Mouse (Mus musculus) layer of hippocampus, adult 9-11 months (tissue): ENCODE data around the gene Rnf5.

Source experiments
- DNase-seq: peaks from one replicate; pipeline ENCODE4 v3.0.0; 2022

The Rnf5 gene

GRCm38 (mm10) chr17:34604511-34605237, 1.2 kb upstream of the Rnf5 start:
- DNase-seq = no peak

- peak; percentile 99 for DNase-seq
Measured at GRCm38 (mm10) chr17:34604061-34604508, 595 bp upstream of the Rnf5 start, which contains the start of gene Agpat1. Gene Agpat1, plus strand, starts transcription at chr17:34604262.

DNA sequence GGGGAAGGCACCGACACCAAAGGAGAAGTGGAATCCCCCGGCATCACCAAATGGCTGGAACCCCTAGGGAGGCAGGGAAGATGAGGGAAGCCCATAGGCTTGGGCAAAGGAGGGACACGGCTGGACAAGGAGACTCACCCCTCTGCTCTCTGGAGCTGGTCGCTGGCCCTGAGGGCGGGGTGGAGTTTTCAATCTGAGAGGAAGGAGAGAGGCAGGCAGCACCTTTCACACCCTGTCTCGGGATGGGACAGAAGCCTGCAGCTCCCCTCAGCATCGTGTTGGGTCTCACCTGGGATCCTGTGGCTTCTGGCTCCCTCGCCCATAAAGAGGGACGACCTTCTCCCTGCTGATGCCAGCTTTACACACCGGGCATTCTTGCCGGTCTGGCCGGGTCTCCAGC, 1.7 kb downstream of the Rnf5 start:
- no peak for DNase-seq

DNA sequence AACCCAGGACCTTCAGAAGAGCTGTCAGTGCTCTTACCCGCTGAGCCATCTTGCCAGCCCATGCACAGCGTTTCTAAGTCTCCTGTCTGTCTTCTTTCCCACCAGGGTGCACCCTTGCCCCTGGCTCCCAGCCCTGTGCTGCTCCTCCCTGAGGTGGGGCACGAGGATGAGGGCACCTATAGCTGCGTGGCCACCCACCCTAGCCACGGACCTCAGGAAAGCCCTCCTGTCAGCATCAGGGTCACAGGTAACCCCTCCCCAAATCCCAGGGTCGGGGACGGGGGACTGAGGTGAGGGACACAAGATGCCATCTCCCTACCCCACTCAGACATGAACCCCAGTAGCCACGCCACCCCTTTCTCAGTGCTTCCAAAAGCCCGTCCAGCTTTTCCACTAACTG, 3.6 kb downstream of the Rnf5 start:
- DNase-seq = no peak

DNA sequence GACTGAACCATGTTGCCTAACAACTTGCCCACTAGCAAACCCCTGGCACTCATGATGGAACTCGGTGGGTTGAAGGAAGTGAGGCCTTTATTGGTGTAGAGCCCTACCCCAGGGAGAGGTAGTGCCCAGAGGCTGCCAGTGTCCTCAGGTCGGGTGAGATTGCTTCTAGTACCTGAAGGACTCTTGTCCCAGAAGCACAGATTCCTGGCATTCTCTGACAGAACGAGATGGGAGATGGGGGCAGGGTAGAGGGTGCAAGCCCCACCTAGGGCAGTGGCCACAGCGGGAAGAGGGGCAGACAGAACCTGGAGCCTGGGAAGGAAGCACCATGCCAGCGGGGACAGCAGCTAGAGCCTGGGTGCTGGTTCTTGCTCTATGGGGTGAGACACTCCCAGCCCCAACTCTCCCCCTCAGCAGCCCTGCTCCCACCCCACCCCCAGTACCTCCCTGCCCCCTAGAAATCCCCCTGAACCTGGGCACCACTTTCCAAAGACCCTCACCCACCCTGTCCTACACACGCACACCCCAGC, 5.9 kb downstream of the Rnf5 start, which contains the start of gene Ager:
Gene Ager (plus strand): TSS at position 297 of the 530 bp plus-strand sequence.
- DNase-seq = no peak

- no peak for DNase-seq
Measured at GRCm38 (mm10) chr17:34596098-34596497, 7.4 kb downstream of the Rnf5 start.

GRCm38 (mm10) chr17:34593752-34594525, 9.6 kb downstream of the Rnf5 start:
- DNase-seq = no peak

GRCm38 (mm10) chr17:34592581-34593549, 10.6 kb downstream of the Rnf5 start:
- DNase-seq = no peak

- peak; percentile 87 for DNase-seq
Measured at GRCm38 (mm10) chr17:34591994-34592375, 11.5 kb downstream of the Rnf5 start.

- DNase-seq = no peak
Measured at GRCm38 (mm10) chr17:34591029-34591993, 12.2 kb downstream of the Rnf5 start, which contains the start of gene Pbx2. Gene Pbx2, plus strand, starts transcription at chr17:34591266.

- DNase-seq = no peak
Measured at GRCm38 (mm10) chr17:34590154-34590987, 13.1 kb downstream of the Rnf5 start.

GRCm38 (mm10) chr17:34589681-34590101, 13.8 kb downstream of the Rnf5 start, which contains the start of gene Gpsm3:
Gene Gpsm3, plus strand, starts transcription at chr17:34589806.
- DNase-seq = no peak

- DNase-seq = no peak
Measured at GRCm38 (mm10) chr17:34589206-34589605, 14.3 kb downstream of the Rnf5 start.

DNA sequence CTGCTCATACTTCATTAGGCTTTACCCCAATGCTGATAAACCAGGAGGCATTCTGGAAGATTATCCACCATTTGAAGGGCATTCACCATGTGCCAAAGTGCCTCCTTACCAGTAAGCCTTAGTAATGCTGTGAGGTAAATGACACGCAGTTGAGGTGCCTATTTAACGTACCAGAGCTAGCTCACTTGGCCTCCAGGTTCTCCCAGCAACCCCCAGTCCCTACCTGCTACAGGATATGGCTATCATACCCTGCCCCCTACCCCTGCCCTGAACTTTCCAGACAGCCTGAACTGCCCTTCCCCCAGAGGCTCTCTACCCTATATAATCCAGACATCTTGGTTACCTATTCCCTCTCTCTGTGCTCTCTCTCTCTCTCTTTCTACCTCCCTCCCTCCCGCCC, 14.7 kb downstream of the Rnf5 start:
- DNase-seq = no peak

DNA sequence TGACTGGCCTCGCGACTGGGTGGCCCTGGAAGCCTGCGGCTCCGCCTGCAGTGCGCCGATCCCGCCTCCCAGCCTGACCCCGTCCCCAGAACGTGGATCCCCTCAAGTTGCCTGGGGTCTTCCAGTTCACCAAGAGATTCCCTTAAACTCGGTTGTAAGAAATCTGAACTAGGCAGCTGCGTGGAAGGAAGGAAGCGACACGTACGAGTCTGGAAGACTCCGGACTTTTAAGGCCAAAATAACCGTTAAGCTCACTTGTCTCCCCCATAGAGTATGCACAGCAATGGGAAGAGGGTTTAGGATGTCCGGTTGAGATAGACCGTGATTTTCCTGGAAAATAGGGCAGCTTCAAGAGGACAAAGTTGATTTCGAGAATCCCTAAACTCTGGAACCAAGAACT, 15.7 kb downstream of the Rnf5 start:
- no peak for DNase-seq

GRCm38 (mm10) chr17:34587423-34587811, 16.1 kb downstream of the Rnf5 start:
- DNase-seq = peak; percentile 98

- peak; percentile 94 for DNase-seq
Measured at GRCm38 (mm10) chr17:34586796-34587422, 16.6 kb downstream of the Rnf5 start.

GRCm38 (mm10) chr17:34585877-34586771, 17.4 kb downstream of the Rnf5 start:
- DNase-seq = no peak

- DNase-seq = peak; percentile 39
Measured at GRCm38 (mm10) chr17:34585121-34585520, 18.4 kb downstream of the Rnf5 start.
